Mouse (Mus musculus) heart, postnatal 0 days (tissue): ENCODE results near the gene 2700097O09Rik. TPM values are rescaled to one million over a fixed set of nuclear protein-coding genes. Genes with fewer than 3 reads are reported as not detected.

ENCODE experiments used
- ATAC-seq: fragments of 200-750 bp; cut with Nextera tagmentation; 2 replicates; pipeline ENCODE4 v1.8.0; 2017; ENCODE audit warnings: low read depth, moderate number of reproducible peaks, moderate library complexity; ENCODE audit not compliant: insufficient read depth
- DNase-seq: peaks from one replicate; pipeline ENCODE4 v3.0.0-alpha.2; 2016; ENCODE audit warnings: low spot score
- H3K27ac ChIP-seq: fragments of 300-500 bp; sonication (generic); 2 replicates; pipeline ENCODE4 v1.5.1; 2014; ENCODE audit warnings: low read depth, mild to moderate bottlenecking
- H3K27me3 ChIP-seq: fragments of 300-500 bp; sonication (generic); 2 replicates; pipeline ENCODE4 v1.6.1; 2014; ENCODE audit warnings: low read length, mixed read lengths; ENCODE audit not compliant: control insufficient read depth, insufficient read depth
- H3K36me3 ChIP-seq: fragments of 300-500 bp; sonication (generic); replicated peaks from 2 replicates; pipeline ENCODE4 v1.6.1; 2014; ENCODE audit warnings: low read length, mixed read lengths; ENCODE audit not compliant: control insufficient read depth, insufficient read depth
- H3K4me1 ChIP-seq: fragments of 300-500 bp; sonication (generic); 2 replicates; pipeline ENCODE4 v1.6.1; 2014; ENCODE audit warnings: antibody characterized with exemption; ENCODE audit not compliant: control insufficient read depth, insufficient read depth
- H3K4me2 ChIP-seq: fragments of 300-500 bp; sonication (generic); 2 replicates; pipeline ENCODE4 v1.6.1; 2014; ENCODE audit warnings: low read depth, mild to moderate bottlenecking, low read length, moderate library complexity
- H3K4me3 ChIP-seq: fragments of 300-500 bp; sonication (generic); 2 replicates; pipeline ENCODE4 v1.5.1; 2014; ENCODE audit warnings: low read depth, low read length
- H3K9ac ChIP-seq: fragments of 300-500 bp; sonication (generic); replicated peaks from 2 replicates; pipeline ENCODE4 v1.6.1; 2014; ENCODE audit warnings: low read depth, low read length, mixed read lengths
- H3K9me3 ChIP-seq: fragments of 300-500 bp; sonication (generic); replicated peaks from 2 replicates; pipeline ENCODE4 v1.6.1; 2016; ENCODE audit warnings: low read length; ENCODE audit not compliant: control insufficient read depth
- CTCF ChIP-seq: IDR thresholded peaks from 2 replicates; pipeline ENCODE4 v1.5.1; 2016; ENCODE audit warnings: antibody characterized with exemption, control low read depth, low read depth
- EP300 ChIP-seq: IDR thresholded peaks from 2 replicates; pipeline ENCODE4 v1.6.1; 2016; ENCODE audit warnings: antibody characterized with exemption, low read depth
- WGBS: fragments of 180-500 bp; shearing (Covaris S2); extraction: QIAGEN DNeasy Blood & Tissue Kit; methylation state at CpG from one replicate; pipeline ENCODE4 v1.1.7; 2014; 5-methylcytosine and 5-hydroxymethylcytosine counted together
- polyA plus RNA-seq: library from polyadenylated mRNA; unstranded; fragments of >200 nt; fragmentation: Nextera tagmentation; extraction: Ambion mirVana; gene quantifications from 2 replicates; pipeline ENCODE4 v1.2.1, GENCODE M21; 2015
- total RNA-seq: library from RNA; depleted of rRNA; stranded (reverse); fragments of >200 nt; gene quantifications from 2 replicates; pipeline ENCODE4 v1.2.3, GENCODE M21; 2014; ENCODE audit warnings: low replicate concordance

The 2700097O09Rik gene
- total and polyA plus RNA-seq, 2 experiments from 2014 or later: 15.3 to 19.1 TPM

- H3K4me1 ChIP-seq: no peaks in the 10 kb centered on the region
- H3K4me2 ChIP-seq: no peak overlapping the region
- H3K4me3 ChIP-seq: no peak overlapping the region
- no peaks in the 10 kb centered on the region for H3K27me3 ChIP-seq
- ATAC-seq: no peak
- peak overlapping the region; percentile 51; the same call in 1 of the 2 replicates for H3K27ac ChIP-seq
- no peak overlapping the region for H3K9ac ChIP-seq
- 46% methylated on average over 6 of the region's 6 CpGs for WGBS
- peaks cover 4% of the 10 kb centered on the region for H3K36me3 ChIP-seq
- DNase-seq: no peak
- no peak for TF ChIP-seq CTCF
- no peak for TF ChIP-seq EP300
- H3K9me3 ChIP-seq: no peaks in the 10 kb centered on the region
Measured at GRCm38 (mm10) chr12:55060212-55060898, 19.6 kb downstream of the 2700097O09Rik start.

- TF ChIP-seq EP300: no peak
- no peak for TF ChIP-seq CTCF
- Histone ChIP-seq H3K4me2 (no peak overlapping the region), H3K27ac (peak overlapping the region; percentile 51), H3K27me3 (no peaks in the 10 kb centered on the region), H3K9me3 (no peaks in the 10 kb centered on the region), H3K4me3 (no peak overlapping the region), H3K4me1 (no peaks in the 10 kb centered on the region), H3K9ac (no peak overlapping the region), H3K36me3 (peaks cover 4% of the 10 kb centered on the region)
- 47% methylated on average over 3 of the region's 3 CpGs for WGBS
- no peak for ATAC-seq
- DNase-seq: no peak
Measured at GRCm38 (mm10) chr12:55059812-55060211, 20.1 kb downstream of the 2700097O09Rik start.

GRCm38 (mm10) chr12:55058865-55059615 lies 20.9 kb downstream of the 2700097O09Rik start:
- WGBS: 52% methylated on average over 6 of the region's 6 CpGs
- no peak for DNase-seq
- Histone ChIP-seq H3K4me1 (no peaks in the 10 kb centered on the region), H3K4me2 (no peak overlapping the region), H3K4me3 (no peak overlapping the region), H3K27me3 (no peaks in the 10 kb centered on the region), H3K9me3 (no peaks in the 10 kb centered on the region), H3K27ac (peak overlapping the region; percentile 51), H3K36me3 (peaks cover 4% of the 10 kb centered on the region), H3K9ac (no peak overlapping the region)
- no peak for TF ChIP-seq EP300
- no peak for TF ChIP-seq CTCF
- ATAC-seq: peak; percentile 63

GRCm38 (mm10) chr12:55056703-55057102 lies 23.2 kb downstream of the 2700097O09Rik start:
- Histone ChIP-seq H3K4me2 (no peak overlapping the region), H3K9ac (no peak overlapping the region), H3K27ac (no peak overlapping the region), H3K4me1 (no peaks in the 10 kb centered on the region), H3K9me3 (no peaks in the 10 kb centered on the region), H3K36me3 (peaks cover 11% of the 10 kb centered on the region), H3K4me3 (no peak overlapping the region), H3K27me3 (no peaks in the 10 kb centered on the region)
- TF ChIP-seq EP300 (no peak), CTCF (no peak)
- 63% methylated on average over 2 of the region's 2 CpGs for WGBS
- DNase-seq: no peak
- ATAC-seq: no peak

- no peak overlapping the region for H3K4me2 ChIP-seq
- no peaks in the 10 kb centered on the region for H3K4me1 ChIP-seq
- DNase-seq (no peak), ATAC-seq (no peak)
- H3K9ac ChIP-seq: no peak overlapping the region
- H3K36me3 ChIP-seq: peaks cover 11% of the 10 kb centered on the region
- H3K4me3 ChIP-seq: no peak overlapping the region
- H3K27ac ChIP-seq: no peak overlapping the region
- no peaks in the 10 kb centered on the region for H3K27me3 ChIP-seq
- no peak for TF ChIP-seq CTCF
- no peak for TF ChIP-seq EP300
- WGBS: 90% methylated on average over 2 of the region's 2 CpGs
- no peaks in the 10 kb centered on the region for H3K9me3 ChIP-seq
Measured at GRCm38 (mm10) chr12:55054551-55055241, 25.2 kb downstream of the 2700097O09Rik start.
